Mouse (Mus musculus) erythroblast, embryonic 14.5 days (primary cell): ENCODE data around the gene Srsf9. TPM values are rescaled to one million over a fixed set of nuclear protein-coding genes. Genes with fewer than 3 reads are reported as not detected.
"Not testable (repeated sequence)": the region's sequence is repeated elsewhere in the genome, so short reads cannot be mapped to it uniquely, and the experiment has no call there.

ENCODE experiments used
- H3K27me3 ChIP-seq: 2 replicates; pipeline ENCODE4 v1.6.1; 2012; ENCODE audit warnings: inconsistent platforms; ENCODE audit not compliant: control insufficient read depth
- H3K36me3 ChIP-seq: 2 replicates; pipeline ENCODE4 v1.6.1; 2012; ENCODE audit warnings: mild to moderate bottlenecking, inconsistent platforms; ENCODE audit not compliant: control insufficient read depth
- H3K4me1 ChIP-seq: 2 replicates; pipeline ENCODE4 v1.6.1; 2012; ENCODE audit warnings: inconsistent platforms; ENCODE audit not compliant: control insufficient read depth
- H3K4me3 ChIP-seq: replicated peaks from 2 replicates; pipeline ENCODE3; 2012; ENCODE audit warnings: moderate library complexity, mild to moderate bottlenecking, inconsistent platforms
- H3K9me3 ChIP-seq: 2 replicates; pipeline ENCODE4 v1.6.1; 2012; ENCODE audit warnings: low read length, inconsistent platforms, mixed read lengths; ENCODE audit not compliant: control insufficient read depth
- GATA1 ChIP-seq: IDR thresholded peaks from 2 replicates; pipeline ENCODE4 v1.6.1; 2012; ENCODE audit warnings: low read length, inconsistent platforms, mixed read lengths
- TAL1 ChIP-seq: IDR thresholded peaks from 3 replicates; pipeline ENCODE4 v1.6.1; 2012; ENCODE audit warnings: low read length, inconsistent platforms, mixed read lengths
- polyA plus RNA-seq: library from polyadenylated mRNA; stranded (reverse); fragments of >175 nt; gene quantifications from 2 replicates; pipeline ENCODE4 v1.2.3, GENCODE M21; 2012

The Srsf9 gene
- polyA plus RNA-seq, 1 experiment = 5.5 TPM

DNA sequence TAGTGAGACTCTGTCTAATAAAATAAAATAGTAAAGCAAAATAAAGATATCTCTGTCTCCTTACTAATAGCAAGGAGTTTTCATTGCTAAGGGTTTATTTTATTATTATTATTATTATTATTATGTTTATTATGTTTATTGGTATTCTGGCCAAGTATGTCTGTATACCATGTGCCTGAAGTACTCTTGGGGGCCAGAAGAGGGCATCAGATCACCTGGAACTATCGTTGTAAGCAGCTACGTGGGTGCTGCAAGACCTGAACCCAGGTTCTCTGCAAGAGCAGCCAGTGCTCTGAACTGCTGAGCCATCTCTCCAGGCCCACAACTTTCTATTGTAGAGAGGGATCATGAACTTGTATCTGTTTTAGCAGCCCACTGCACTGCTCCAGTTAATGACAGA, 48.5 kb downstream of the Srsf9 start:
- TF ChIP-seq TAL1 (no peak), GATA1 (no peak)
- H3K36me3 ChIP-seq = no peaks in the 10 kb centered on the region
- H3K4me1 ChIP-seq = no peaks in the 10 kb centered on the region
- no peaks in the 10 kb centered on the region for H3K9me3 ChIP-seq
- H3K27me3 ChIP-seq = peaks cover 34% of the 10 kb centered on the region
- no peak overlapping the region for H3K4me3 ChIP-seq

DNA sequence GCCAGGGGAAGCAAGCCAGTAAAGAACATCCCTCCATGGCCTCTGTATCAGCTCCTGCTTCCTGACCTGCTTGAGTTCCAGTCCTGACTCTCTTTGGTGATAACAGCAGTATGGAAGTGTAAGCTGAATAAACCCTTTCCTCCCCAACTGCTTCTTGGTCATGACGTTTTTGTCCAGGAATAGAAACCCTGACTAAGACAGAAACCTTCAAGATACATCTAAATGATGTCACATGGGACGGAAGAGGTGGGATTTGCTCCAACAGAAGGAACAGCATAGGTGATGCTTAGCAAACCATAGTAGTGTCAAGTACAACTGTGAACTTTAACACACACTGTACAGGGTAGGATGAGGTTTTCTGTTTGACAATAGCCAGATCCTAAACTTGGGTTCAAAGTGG, 51.9 kb downstream of the Srsf9 start:
- H3K4me3 ChIP-seq, H3K9me3 ChIP-seq, H3K4me1 ChIP-seq, H3K27me3 ChIP-seq, H3K36me3 ChIP-seq: not testable (repeated sequence)

Other genes with a start within 250 kb of the Srsf9 start
- gene Gm10401, start 228.9 kb upstream of the Srsf9 start, polyA plus RNA-seq = not detected in 2 replicates
- 0.71 and 0.84 TPM in 2 replicates for gene Acads, start 207.8 kb upstream of the Srsf9 start, polyA plus RNA-seq
- gene Unc119b, start 192.2 kb upstream of the Srsf9 start, polyA plus RNA-seq = 1.3 and 1.6 TPM in 2 replicates
- gene Mlec, start 169.0 kb upstream of the Srsf9 start, polyA plus RNA-seq = 0.53 and 0.69 TPM in 2 replicates
- gene Cabp1, start 132.8 kb upstream of the Srsf9 start, polyA plus RNA-seq = not detected in 2 replicates
- 12.0 and 13.2 TPM in 2 replicates for gene Pop5, start 91.3 kb upstream of the Srsf9 start, polyA plus RNA-seq
- 97.3 and 107 TPM in 2 replicates for gene Rnf10, start 54.3 kb upstream of the Srsf9 start, polyA plus RNA-seq
- gene Coq5, start 47.5 kb upstream of the Srsf9 start, polyA plus RNA-seq = 1.6 and 1.9 TPM in 2 replicates
- gene Dynll1, start 26.2 kb upstream of the Srsf9 start, polyA plus RNA-seq = 85.2 and 91.7 TPM in 2 replicates
- gene Gatc, start 14.0 kb downstream of the Srsf9 start, polyA plus RNA-seq = 1.4 and 1.7 TPM in 2 replicates
- 0.33 and 0.72 TPM in 2 replicates for gene Triap1, start 14.0 kb downstream of the Srsf9 start, polyA plus RNA-seq
- gene Cox6a1, start 21.8 kb downstream of the Srsf9 start, polyA plus RNA-seq = 742 and 772 TPM in 2 replicates
- gene Msi1, start 102.4 kb downstream of the Srsf9 start, polyA plus RNA-seq = 0.14 TPM in 1 of 2 replicates, not detected in the other
- not detected in 2 replicates for gene Pla2g1b, start 139.1 kb downstream of the Srsf9 start, polyA plus RNA-seq
- 0.23 and 0.45 TPM in 2 replicates for gene Sirt4, start 157.5 kb downstream of the Srsf9 start, polyA plus RNA-seq
- 1.6 and 2.0 TPM in 2 replicates for gene Pxn, start 179.5 kb downstream of the Srsf9 start, polyA plus RNA-seq
- gene Rplp0, start 232.3 kb downstream of the Srsf9 start, polyA plus RNA-seq = 550 and 832 TPM in 2 replicates
- gene Gcn1l1, start 238.1 kb downstream of the Srsf9 start, polyA plus RNA-seq = 3.0 TPM in 2 replicates